Mouse (Mus musculus) ZHBTc4 (cell line): ENCODE data around the gene Pnmal1.

Source experiments
- DNase-seq: peaks from one replicate; pipeline ENCODE4 v3.0.0-alpha.2; 2011; ENCODE audit warnings: low read depth, low spot score

Pnmal1 gene

GRCm38 (mm10) chr7:16959539-16960187, at the start of gene Pnmal1:
Pnmal1 (plus strand) TSS chr7:16959679.
- peak; percentile 79 for DNase-seq

- no peak for DNase-seq
Measured at GRCm38 (mm10) chr7:16909909-16910308, 49.6 kb upstream of the Pnmal1 start.

- no peak for DNase-seq
Measured at GRCm38 (mm10) chr7:16911904-16912303, 47.6 kb upstream of the Pnmal1 start.

GRCm38 (mm10) chr7:16912360-16912759, 47.1 kb upstream of the Pnmal1 start:
- no peak for DNase-seq

- peak; percentile 74 for DNase-seq
Measured at GRCm38 (mm10) chr7:16913806-16914452, 45.5 kb upstream of the Pnmal1 start.

GRCm38 (mm10) chr7:16914453-16915343, 44.8 kb upstream of the Pnmal1 start:
- DNase-seq, result no peak

GRCm38 (mm10) chr7:16915461-16916340, 43.8 kb upstream of the Pnmal1 start:
- no peak for DNase-seq

- DNase-seq, result no peak
Measured at GRCm38 (mm10) chr7:16916342-16917265, 42.9 kb upstream of the Pnmal1 start.

GRCm38 (mm10) chr7:16917447-16917846, 42.0 kb upstream of the Pnmal1 start:
- DNase-seq, result no peak

- no peak for DNase-seq
Measured at GRCm38 (mm10) chr7:16918014-16918413, 41.5 kb upstream of the Pnmal1 start.

- DNase-seq, result no peak
Measured at GRCm38 (mm10) chr7:16918670-16919069, 40.8 kb upstream of the Pnmal1 start.

GRCm38 (mm10) chr7:16919395-16920149, 39.9 kb upstream of the Pnmal1 start:
- DNase-seq, result no peak

GRCm38 (mm10) chr7:16920150-16920579, 39.3 kb upstream of the Pnmal1 start:
- DNase-seq, result no peak

- no peak for DNase-seq
Measured at GRCm38 (mm10) chr7:16920818-16921791, 38.4 kb upstream of the Pnmal1 start.

GRCm38 (mm10) chr7:16921881-16922335, 37.6 kb upstream of the Pnmal1 start:
- no peak for DNase-seq

GRCm38 (mm10) chr7:16922360-16922973, 37.0 kb upstream of the Pnmal1 start:
- no peak for DNase-seq

- peak; percentile 25 for DNase-seq
Measured at GRCm38 (mm10) chr7:16923283-16924036, 36.0 kb upstream of the Pnmal1 start.
